Mouse (Mus musculus): ENCODE data around the gene Rtf1.

Gene Rtf1

GRCm38 (mm10) chr2:119727762-119728416 lies 53.0 kb downstream of the Rtf1 start:
- DNase-seq (ENCODE audit: low spot score in 2 of 2), result no peak

- DNase-seq (ENCODE audit: low spot score in 2 of 2), result no peak
Observed at GRCm38 (mm10) chr2:119730735-119731134, 55.9 kb downstream of the Rtf1 start.

- no peak for DNase-seq (ENCODE audit: low spot score in 2 of 2)
Observed at GRCm38 (mm10) chr2:119737124-119737523, 62.3 kb downstream of the Rtf1 start.

GRCm38 (mm10) chr2:119740567-119740966 lies 65.7 kb downstream of the Rtf1 start:
- no peak for DNase-seq (ENCODE audit: low spot score in 2 of 2)

GRCm38 (mm10) chr2:119741581-119742411 lies 66.9 kb downstream of the Rtf1 start, which contains the start of gene Itpka:
Gene Itpka, plus strand, starts transcription at chr2:119742337.
- peak; percentile 59 to 71 for DNase-seq (ENCODE audit: low spot score in 2 of 2)

GRCm38 (mm10) chr2:119742461-119743175 lies 67.8 kb downstream of the Rtf1 start:
- DNase-seq (ENCODE audit: low spot score in 2 of 2), result peak; percentile 48 to 67

GRCm38 (mm10) chr2:119743176-119743807 lies 68.4 kb downstream of the Rtf1 start:
- peak in 1 of 2 experiments; percentile 20 for DNase-seq (ENCODE audit: low spot score in 2 of 2)

- DNase-seq (ENCODE audit: low spot score in 2 of 2), result no peak
Observed at GRCm38 (mm10) chr2:119743808-119744162, 68.9 kb downstream of the Rtf1 start.

- peak; percentile 26 to 37 for DNase-seq (ENCODE audit: low spot score in 2 of 2)
Observed at GRCm38 (mm10) chr2:119744163-119745111, 69.6 kb downstream of the Rtf1 start.

- no peak for DNase-seq (ENCODE audit: low spot score in 2 of 2)
Observed at GRCm38 (mm10) chr2:119745281-119745680, 70.4 kb downstream of the Rtf1 start.

- DNase-seq (ENCODE audit: low spot score in 2 of 2), result no peak
Observed at GRCm38 (mm10) chr2:119747554-119747953, 72.7 kb downstream of the Rtf1 start.

GRCm38 (mm10) chr2:119749260-119749659 lies 74.4 kb downstream of the Rtf1 start:
- no peak for DNase-seq (ENCODE audit: low spot score in 2 of 2)

- DNase-seq (ENCODE audit: low spot score in 2 of 2), result no peak
Observed at GRCm38 (mm10) chr2:119757601-119758100, 82.8 kb downstream of the Rtf1 start.

GRCm38 (mm10) chr2:119758101-119758843 lies 83.4 kb downstream of the Rtf1 start:
- peak; percentile 26 to 32 for DNase-seq (ENCODE audit: low spot score in 2 of 2)

GRCm38 (mm10) chr2:119758844-119759835 lies 84.3 kb downstream of the Rtf1 start:
- peak in 1 of 2 experiments; percentile 53 for DNase-seq (ENCODE audit: low spot score in 2 of 2)

GRCm38 (mm10) chr2:119760251-119760650 lies 85.4 kb downstream of the Rtf1 start, which contains the start of gene Ltk:
Gene Ltk, minus strand, starts transcription at chr2:119760431.
- no peak for DNase-seq (ENCODE audit: low spot score in 2 of 2)

- DNase-seq (ENCODE audit: low spot score in 2 of 2), result no peak
Observed at GRCm38 (mm10) chr2:119762276-119762675, 87.4 kb downstream of the Rtf1 start.

- no peak for DNase-seq (ENCODE audit: low spot score in 2 of 2)
Observed at GRCm38 (mm10) chr2:119763924-119764323, 89.1 kb downstream of the Rtf1 start.

Data from spleen, postnatal 10 days (tissue).